24 mouse cellular contexts compared by ENCODE assay signal in genomic region chr10:42390436-42390835, GRCm38 (mm10).
DNase-seq lines count a peak whose midpoint lies in the region; ATAC-seq and TF ChIP-seq lines count a peak whose summit lies in the region.
"Had no signal": no experiment of that assay in that cellular context is flagged by ENCODE, and none has a peak within 500 bp of the region (broad histone marks: within the 10 kb centered on the region; RNA-seq: fewer than 3 reads in every experiment).

No protein-coding gene starts in this region.

- H3K27ac ChIP-seq in midbrain, embryonic 11.5 days (ENCODE audit: low read depth, low read length): no peak overlapping the region
- no peak overlapping the region for H3K27ac ChIP-seq in midbrain, embryonic 10.5 days (replicated peaks)
- no peak overlapping the region for H3K27ac ChIP-seq in ES-E14 (ENCODE audit: insufficient read depth, low read depth, low read length, poor library complexity, severe bottlenecking)
- H3K27ac ChIP-seq: embryonic facial prominence, embryonic 10.5 days; embryonic facial prominence, embryonic 12.5 days; forebrain, embryonic 13.5 days; forebrain, embryonic 15.5 days had no signal

- in situ Hi-C loops in ES-E14 (cut with MboI; ENCODE audit: low sequenced_read_pairs in 2 of 2, unreplicated experiment in 2 of 2): no loop called here

- no peak for ATAC-seq in midbrain, embryonic 11.5 days (ENCODE audit: low FRiP score)
- ATAC-seq: CD4-positive, CD25-positive, alpha-beta regulatory T cell, adult 4 months; forebrain, embryonic 13.5 days; forebrain, embryonic 15.5 days; forebrain, postnatal 0 days had no signal

- no peaks in the 10 kb centered on the region for H3K9me3 ChIP-seq in midbrain, embryonic 11.5 days (ENCODE audit: control insufficient read depth, low read length)
- no peaks in the 10 kb centered on the region for H3K9me3 ChIP-seq in midbrain, embryonic 10.5 days (replicated peaks)
- H3K9me3 ChIP-seq in ES-E14 (ENCODE audit: control insufficient read depth, insufficient read depth, low read depth, low read length): no peaks in the 10 kb centered on the region
- H3K9me3 ChIP-seq: embryonic facial prominence, embryonic 10.5 days; forebrain, embryonic 13.5 days; forebrain, embryonic 15.5 days had no signal

- H3K4me1 ChIP-seq in midbrain, embryonic 11.5 days (ENCODE audit: control insufficient read depth, insufficient read depth, low read length): no peaks in the 10 kb centered on the region
- H3K4me1 ChIP-seq in midbrain, embryonic 10.5 days: peaks cover 10% of the 10 kb centered on the region
- H3K4me1 ChIP-seq in ES-E14 (ENCODE audit: control insufficient read depth in 2 of 2, insufficient read depth in 2 of 2, low read length in 2 of 2, poor library complexity in 1 of 2): no peaks in the 10 kb centered on the region
- H3K4me1 ChIP-seq: embryonic facial prominence, embryonic 10.5 days; embryonic facial prominence, embryonic 12.5 days; forebrain, embryonic 15.5 days had no signal

- DNase-seq in heart, adult 11 months: peak; percentile 61
- DNase-seq in heart, adult 8-10 months (ENCODE audit: low spot score): no peak
- peak; percentile 67 for DNase-seq in midbrain, embryonic 11.5 days (ENCODE audit: low spot score, missing footprints)
- DNase-seq in midbrain, embryonic 10.5 days (ENCODE audit: low spot score): no peak
- DNase-seq in ES-E14 (ENCODE audit: low read depth, low spot score) (peak; percentile 16), ZHBTc4 (ENCODE audit: low read depth, low spot score) (peak; percentile 63), liver (no peak)
- DNase-seq in adrenal gland, adult 2 months: no peak
- DNase-seq: adrenal gland, adult 8-10 months; adrenal gland, postnatal 14 days; adrenal gland, postnatal 36 days; B cell, adult 2 months; cerebellum, adult 11-12 months; cerebellum, adult 2 months; cerebellum, adult 9-10 months; cerebellum, postnatal 10 days; cerebellum, postnatal 25 days; forebrain, postnatal 0 days had no signal

- whole genome bisulfite sequencing in midbrain, embryonic 11.5 days: 79% methylated on average over 11 of the region's 11 CpGs
- 82% methylated on average over 11 of the region's 11 CpGs for WGBS in midbrain, embryonic 10.5 days

- H3K9ac ChIP-seq in midbrain, embryonic 11.5 days (ENCODE audit: low read length): no peak overlapping the region
- H3K9ac ChIP-seq in ES-E14 (ENCODE audit: insufficient read depth, low read depth, low read length, poor library complexity, severe bottlenecking): no peak overlapping the region
- H3K9ac ChIP-seq: embryonic facial prominence, embryonic 12.5 days; forebrain, embryonic 13.5 days; forebrain, embryonic 15.5 days; forebrain, postnatal 0 days had no signal

- no peaks in the 10 kb centered on the region for H3K27me3 ChIP-seq in midbrain, embryonic 11.5 days (ENCODE audit: control insufficient read depth, insufficient read depth, low read length)
- H3K27me3 ChIP-seq in midbrain, embryonic 10.5 days (ENCODE audit: low read depth, poor library complexity, severe bottlenecking): no peaks in the 10 kb centered on the region
- H3K27me3 ChIP-seq: CH12.LX; embryonic facial prominence, embryonic 12.5 days; forebrain, embryonic 13.5 days; forebrain, embryonic 15.5 days had no signal

- H3K36me3 ChIP-seq in midbrain, embryonic 11.5 days (ENCODE audit: control insufficient read depth, insufficient read depth, low read length): no peaks in the 10 kb centered on the region
- no peaks in the 10 kb centered on the region for H3K36me3 ChIP-seq in midbrain, embryonic 10.5 days
- H3K36me3 ChIP-seq in ES-E14 (ENCODE audit: control insufficient read depth, insufficient read depth, low read length, poor library complexity, severe bottlenecking): no peaks in the 10 kb centered on the region
- H3K36me3 ChIP-seq: embryonic facial prominence, embryonic 12.5 days; forebrain, embryonic 15.5 days had no signal

- no peak overlapping the region for H3K4me3 ChIP-seq in midbrain, embryonic 11.5 days (ENCODE audit: low read depth, low read length)
- no peak overlapping the region for H3K4me3 ChIP-seq in midbrain, embryonic 10.5 days
- H3K4me3 ChIP-seq in ES-E14 (ENCODE audit: insufficient read depth in 1 of 2, low read depth in 1 of 2, low read length in 2 of 2, poor library complexity in 1 of 2, severe bottlenecking in 1 of 2): no peak overlapping the region
- H3K4me3 ChIP-seq: embryonic facial prominence, embryonic 10.5 days; embryonic facial prominence, embryonic 12.5 days; forebrain, embryonic 13.5 days; forebrain, embryonic 15.5 days had no signal

- no peak overlapping the region for H3K4me2 ChIP-seq in midbrain, embryonic 11.5 days
- H3K4me2 ChIP-seq: embryonic facial prominence, embryonic 12.5 days; forebrain, embryonic 13.5 days; forebrain, embryonic 15.5 days had no signal

TF ChIP-seq in ES-E14, 5 proteins besides CTCF, POLR2A, EP300 and RAD21:
- TF ChIP-seq MAFK (IDR thresholded peaks at IDR 0.05; ENCODE audit: insufficient read depth, low read depth, low read length): no peak
- no peak for TF ChIP-seq ZC3H11A (IDR thresholded peaks at IDR 0.05; ENCODE audit: borderline replicate concordance, low read depth, low read length)
- no peak for TF ChIP-seq CHD2 (IDR thresholded peaks at IDR 0.05; ENCODE audit: low read depth, low read length)
- TF ChIP-seq ZNF384 (IDR thresholded peaks at IDR 0.05; ENCODE audit: low read depth, low read length): no peak
- no peak for TF ChIP-seq HCFC1 (IDR thresholded peaks at IDR 0.05; ENCODE audit: borderline replicate concordance, insufficient read depth, low read length)

Comparison
In these comparisons a context has a peak if more than half of its experiments do, and no peak if none do; other contexts are left out.
1. DNase-seq: peak in heart, adult 11 months (single experiment), midbrain, embryonic 11.5 days (single experiment), ES-E14 (single experiment) and ZHBTc4 (single experiment); none in heart, adult 8-10 months (single experiment), midbrain, embryonic 10.5 days (single experiment), adrenal gland, adult 2 months (single experiment) and liver (single experiment).